Mouse (Mus musculus): Measurements from ENCODE around the gene Cyp2b19. TPM values are rescaled to one million over a fixed set of nuclear protein-coding genes. Genes with fewer than 3 reads are reported as not detected.

The Cyp2b19 gene
- total and polyA plus RNA-seq, 3 experiments = not detected

GRCm38 (mm10) chr7:26769881-26770470, 13.0 kb downstream of the Cyp2b19 start:
- no peak for DNase-seq (ENCODE audit: low read depth, low spot score)
- no peak overlapping the region for H3K4me3 ChIP-seq (ENCODE audit: control insufficient read depth in 1 of 2, insufficient read depth in 1 of 2, low read depth in 2 of 2, low read length in 2 of 2)
- no peaks in the 10 kb centered on the region for H3K36me3 ChIP-seq (ENCODE audit: control insufficient read depth in 1 of 2, insufficient read depth in 2 of 2, low read length in 2 of 2)
- H3K9ac ChIP-seq (ENCODE audit: control insufficient read depth, low read depth, low read length, poor library complexity, severe bottlenecking) = no peak overlapping the region
- H3K79me2 ChIP-seq (ENCODE audit: control insufficient read depth, insufficient read depth, low read length, poor library complexity) = no peaks in the 10 kb centered on the region
- TF ChIP-seq MAX (IDR thresholded peaks at IDR 0.05; ENCODE audit: low read length) = no peak
- no peak for TF ChIP-seq TAL1 (IDR thresholded peaks at IDR 0.05; ENCODE audit: low read length)
- no peak for TF ChIP-seq JUND (IDR thresholded peaks at IDR 0.05; ENCODE audit: low read depth, low read length)
- TF ChIP-seq ZC3H11A (IDR thresholded peaks at IDR 0.05; ENCODE audit: low read depth, low read length) = no peak
- TF ChIP-seq CTCF (IDR thresholded peaks at IDR 0.05 in 2 of 3, conservative IDR thresholded peaks at IDR 0.05 in 1 of 3; ENCODE audit: control insufficient read depth in 1 of 3, insufficient read depth in 1 of 3, low read depth in 2 of 3, low read length in 3 of 3, poor library complexity in 1 of 3, severe bottlenecking in 1 of 3) = no peak
- TF ChIP-seq USF1 (IDR thresholded peaks at IDR 0.05; ENCODE audit: low read depth, low read length) = no peak
- no peak for TF ChIP-seq ZKSCAN1 (IDR thresholded peaks at IDR 0.05; ENCODE audit: low read depth, low read length)
- no peak for TF ChIP-seq HCFC1 (IDR thresholded peaks at IDR 0.05; ENCODE audit: low read depth, low read length)
- TF ChIP-seq KAT2A (conservative IDR thresholded peaks at IDR 0.05; ENCODE audit: low read depth, low read length) = no peak
- no peak for TF ChIP-seq CHD1 (IDR thresholded peaks at IDR 0.05; ENCODE audit: low read depth, low read length)
- TF ChIP-seq BHLHE40 (IDR thresholded peaks at IDR 0.05; ENCODE audit: borderline replicate concordance, low read depth, low read length) = no peak
- TF ChIP-seq ZMIZ1 (IDR thresholded peaks at IDR 0.05; ENCODE audit: low read depth, low read length) = no peak
- TF ChIP-seq USF2 (IDR thresholded peaks at IDR 0.05; ENCODE audit: borderline replicate concordance in 1 of 2, insufficient read depth in 1 of 2, low read depth in 1 of 2, low read length in 2 of 2) = no peak
- TF ChIP-seq MAFK (IDR thresholded peaks at IDR 0.05; ENCODE audit: borderline replicate concordance, low read depth, low read length) = no peak
- no peak for TF ChIP-seq NRF1 (IDR thresholded peaks at IDR 0.05; ENCODE audit: insufficient read depth, low read depth, low read length, poor library complexity, severe bottlenecking)
- TF ChIP-seq UBTF (IDR thresholded peaks at IDR 0.05; ENCODE audit: borderline replicate concordance, insufficient read depth, low read depth, low read length) = no peak
- no peak for TF ChIP-seq MYB (IDR thresholded peaks at IDR 0.05; ENCODE audit: low read depth, low read length)
- TF ChIP-seq POLR2AphosphoS5 (IDR thresholded peaks at IDR 0.05; ENCODE audit: borderline replicate concordance, low read depth, low read length) = no peak
- TF ChIP-seq GATA1 (IDR thresholded peaks at IDR 0.05; ENCODE audit: low read depth, low read length) = no peak
- no peak for TF ChIP-seq POLR2AphosphoS2 (IDR thresholded peaks at IDR 0.05; ENCODE audit: low read length)
- no peaks in the 10 kb centered on the region for H3K27me3 ChIP-seq (ENCODE audit: control insufficient read depth in 1 of 2, insufficient read depth in 2 of 2, low read length in 2 of 2)
- no peaks in the 10 kb centered on the region for H3K4me1 ChIP-seq (ENCODE audit: control insufficient read depth in 1 of 2, insufficient read depth in 2 of 2, low read length in 2 of 2)
- H3K27ac ChIP-seq (ENCODE audit: control insufficient read depth, low read depth, low read length) = no peak overlapping the region
- no peaks in the 10 kb centered on the region for H3K9me3 ChIP-seq (replicated peaks; ENCODE audit: insufficient read depth, low read length)

Data from MEL (cell line).